Mouse (Mus musculus): ENCODE results near the gene Radil.

Radil gene

GRCm38 (mm10) chr5:142477866-142478615 is 72.9 kb downstream of the Radil start:
- DNase-seq = no peak

- no peak for DNase-seq
Observed at GRCm38 (mm10) chr5:142477346-142477745, 73.6 kb downstream of the Radil start.

GRCm38 (mm10) chr5:142475669-142476068 is 75.2 kb downstream of the Radil start:
- no peak for DNase-seq

GRCm38 (mm10) chr5:142473696-142474095 is 77.2 kb downstream of the Radil start:
- peak; percentile 61 for DNase-seq

GRCm38 (mm10) chr5:142469796-142470195 is 81.1 kb downstream of the Radil start:
- DNase-seq = no peak

GRCm38 (mm10) chr5:142468375-142468774 is 82.5 kb downstream of the Radil start:
- DNase-seq = no peak

DNA sequence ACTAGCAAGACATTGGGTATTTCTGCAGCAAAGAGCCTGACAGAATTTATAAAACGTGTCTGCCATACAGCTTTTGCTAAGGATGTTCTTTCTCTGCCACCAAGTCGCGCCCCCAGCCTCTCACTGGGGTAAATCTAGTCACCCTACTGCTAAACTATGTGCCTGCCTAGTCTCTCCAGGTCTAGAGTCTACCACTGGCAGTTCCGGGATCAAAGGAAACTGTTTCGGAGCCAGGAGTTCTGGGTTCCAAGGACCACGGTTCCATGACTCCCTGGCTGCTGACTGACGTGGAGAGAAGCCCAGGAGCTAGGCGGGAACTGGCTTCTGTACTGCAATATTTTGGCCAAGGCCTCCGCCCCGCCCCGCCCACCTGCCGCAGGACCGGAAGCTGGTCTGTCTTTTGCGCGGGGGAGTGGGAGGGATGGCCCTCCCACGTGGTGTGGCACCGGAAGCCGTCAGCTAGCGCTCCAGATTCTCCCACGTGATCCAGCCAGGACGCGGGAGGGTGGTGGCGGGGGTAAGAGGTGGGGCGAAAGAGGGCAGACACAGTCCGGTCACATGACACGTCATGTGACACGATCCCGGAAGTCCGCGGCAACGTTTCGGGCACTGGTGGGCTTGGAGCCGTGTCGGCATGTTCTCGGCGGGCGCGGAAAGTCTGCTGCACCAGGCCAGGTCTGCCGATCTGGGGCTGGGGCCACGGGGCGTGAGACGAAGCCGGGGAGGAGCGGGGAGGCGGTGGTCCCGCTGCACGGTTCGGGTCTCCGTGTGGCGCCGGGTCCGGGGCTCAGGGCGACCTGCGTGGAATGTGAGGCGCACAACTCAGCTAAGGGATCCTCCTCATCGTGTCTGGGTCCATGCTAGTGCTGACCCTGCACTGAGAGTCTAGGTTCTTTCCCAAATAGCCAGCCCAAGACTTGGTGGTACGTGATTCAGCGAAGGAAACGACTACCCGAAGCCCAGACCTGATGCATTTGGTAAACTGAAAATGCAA is 87.1 kb downstream of the Radil start, which contains the start of gene Ap5z1:
TSS of gene Ap5z1 (plus strand) at position 484 of the 994 bp plus-strand sequence.
- DNase-seq = peak; percentile 95

DNA sequence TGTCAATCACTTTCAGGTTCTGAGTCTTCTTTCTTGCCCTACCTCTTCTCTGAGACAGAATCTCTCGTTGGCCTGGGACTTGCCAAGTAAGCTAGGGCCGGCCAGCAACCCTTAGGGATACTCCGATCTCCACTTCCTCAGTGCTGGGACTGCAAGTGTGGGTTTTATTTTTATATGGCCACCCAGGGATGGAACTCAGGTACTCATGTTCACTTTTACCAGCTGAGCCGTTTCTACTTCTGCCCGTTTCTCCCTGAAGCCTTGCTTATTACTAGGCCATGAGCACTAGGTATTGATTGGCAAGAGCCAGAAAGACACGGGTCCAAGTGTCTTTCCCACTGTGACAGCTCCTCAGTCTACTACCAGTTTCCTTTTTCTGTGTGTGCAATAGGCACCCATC is 87.9 kb downstream of the Radil start:
- no peak for DNase-seq

DNA sequence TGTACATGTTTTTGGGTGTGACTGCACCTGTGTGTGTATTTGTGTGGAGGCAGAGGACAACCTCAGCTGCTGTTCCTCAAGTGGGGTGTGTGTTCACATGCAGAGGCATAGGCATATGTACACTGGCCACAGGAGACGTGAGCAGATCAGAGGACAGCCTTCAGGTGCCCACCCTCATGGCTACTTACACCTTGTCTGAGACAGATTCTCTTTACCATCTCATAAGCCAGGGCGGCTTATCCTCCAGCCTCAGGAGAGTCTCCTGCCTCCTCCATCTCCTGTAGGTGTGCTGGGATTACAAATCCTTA is 88.3 kb downstream of the Radil start:
- DNase-seq = no peak

GRCm38 (mm10) chr5:142461942-142462640 is 88.8 kb downstream of the Radil start:
- peak; percentile 18 for DNase-seq

DNA sequence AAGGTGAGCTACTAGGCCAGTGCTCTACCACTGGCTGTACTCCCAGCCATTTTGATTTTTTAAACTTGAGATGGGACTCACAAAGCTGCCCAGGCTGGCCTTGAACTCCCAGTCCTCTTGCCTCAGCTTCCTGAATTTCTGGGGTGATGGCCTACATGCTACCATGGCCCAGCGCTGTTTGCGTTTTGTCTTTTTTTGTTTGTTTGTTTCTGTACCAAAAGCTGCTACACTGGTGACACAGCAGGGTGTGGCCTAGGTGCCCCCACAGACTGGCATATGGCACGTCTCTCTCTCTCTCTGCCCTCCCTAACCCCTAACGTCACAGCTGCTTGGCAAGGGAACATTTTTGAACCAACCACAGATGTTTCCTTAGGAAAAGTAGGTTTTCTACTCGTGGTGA is 91.1 kb downstream of the Radil start:
- DNase-seq = no peak

GRCm38 (mm10) chr5:142458791-142459557 is 91.9 kb downstream of the Radil start:
- DNase-seq = no peak

DNA sequence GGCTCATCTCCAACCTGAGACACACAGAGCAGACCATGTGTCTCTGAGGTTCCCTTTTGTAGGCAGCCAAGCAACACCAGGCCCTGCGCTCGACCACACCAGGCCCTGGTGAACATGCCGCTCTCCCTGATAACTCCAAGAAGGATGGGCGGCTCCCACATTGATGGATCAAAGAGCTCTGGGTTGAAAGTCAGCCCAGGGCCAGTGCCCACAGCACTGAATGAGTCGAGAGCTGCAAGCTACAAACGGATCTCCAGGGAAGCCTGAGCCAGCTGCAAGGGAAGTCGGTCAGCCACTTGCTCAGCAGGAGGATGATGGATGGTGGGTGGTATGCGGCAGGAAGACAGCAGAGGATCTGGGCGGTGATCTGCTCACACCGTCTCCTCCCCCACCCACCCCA is 93.6 kb downstream of the Radil start:
- no peak for DNase-seq

- DNase-seq = no peak
Observed at GRCm38 (mm10) chr5:142456318-142456717, 94.6 kb downstream of the Radil start.

GRCm38 (mm10) chr5:142453742-142454141 is 97.2 kb downstream of the Radil start:
- DNase-seq = no peak

GRCm38 (mm10) chr5:142451759-142452158 is 99.1 kb downstream of the Radil start:
- DNase-seq = no peak

DNA sequence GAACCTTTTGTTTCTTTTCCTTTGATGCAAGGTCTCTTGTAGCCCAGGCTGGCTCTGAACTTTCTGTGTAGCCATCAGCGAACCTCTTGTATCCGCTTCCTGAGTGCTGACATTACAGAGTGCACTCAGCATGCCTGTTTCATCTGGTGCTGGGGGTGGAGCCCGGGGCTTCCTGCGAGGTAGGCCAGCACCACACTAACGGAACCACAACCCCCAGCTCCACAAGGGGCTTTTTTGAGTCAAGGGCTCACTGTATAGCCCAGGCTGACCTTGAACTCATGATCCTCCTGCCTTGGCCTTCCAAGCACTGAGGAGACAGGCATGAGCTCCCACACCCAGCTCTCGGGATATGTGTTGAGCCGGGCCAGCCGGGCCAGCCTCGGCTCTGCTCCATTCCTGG is 100.1 kb downstream of the Radil start:
- no peak for DNase-seq

GRCm38 (mm10) chr5:142448623-142449022 is 102.3 kb downstream of the Radil start:
- DNase-seq = no peak

GRCm38 (mm10) chr5:142448076-142448475 is 102.8 kb downstream of the Radil start:
- peak; percentile 89 for DNase-seq

DNA sequence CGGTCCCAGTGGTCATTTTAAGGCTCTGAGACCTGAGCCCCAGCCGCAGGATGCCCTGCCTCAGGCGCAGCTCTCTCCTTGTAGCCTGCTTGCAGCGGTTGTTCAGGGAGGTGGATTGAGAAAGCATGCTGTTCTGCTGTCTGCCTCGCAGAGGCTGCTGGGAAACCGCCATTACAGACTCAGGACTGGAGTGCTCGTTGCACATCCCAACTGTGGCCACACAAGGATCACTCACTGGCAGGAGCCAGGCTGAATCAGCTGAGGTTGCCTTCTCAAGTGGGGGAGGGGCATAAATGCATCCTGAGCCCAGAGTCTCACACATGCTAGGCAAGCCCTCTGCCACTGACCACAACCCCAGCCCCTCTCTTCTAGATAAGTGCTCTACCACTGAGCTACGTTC is 105.2 kb downstream of the Radil start:
- no peak for DNase-seq

- no peak for DNase-seq
Observed at GRCm38 (mm10) chr5:142444791-142445531, 105.9 kb downstream of the Radil start.

DNA sequence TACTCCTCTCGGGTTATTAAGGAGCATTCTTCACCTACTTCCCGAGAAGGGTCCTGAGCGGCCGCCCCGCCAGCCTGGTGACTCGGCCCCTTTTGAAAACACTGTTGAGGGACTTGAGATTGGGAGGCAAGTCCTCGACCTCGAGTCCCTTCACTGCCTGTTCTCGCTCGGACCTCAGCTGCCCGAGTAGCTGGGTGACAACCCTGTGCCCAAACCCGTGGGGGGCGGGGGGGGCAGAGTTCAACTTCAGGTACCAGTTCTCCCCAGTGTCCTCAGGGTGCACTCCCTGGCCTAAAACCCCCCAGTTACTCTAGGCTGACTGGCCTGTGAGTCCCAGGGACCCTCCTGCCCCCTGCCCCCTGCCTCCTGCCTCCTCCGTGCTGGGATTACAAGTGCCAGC is 106.9 kb downstream of the Radil start:
- DNase-seq = no peak
